Mouse (Mus musculus) ZHBTc4 (cell line): ENCODE measurements at regions not wholly inside any gene's neighbourhood (a gene's known extent, or its start where the extent isn't known, plus 50 kb on each side); places are given as distances from the start of the nearest gene placed in this dataset.

Experiments
- DNase-seq: peaks from one replicate; pipeline ENCODE4 v3.0.0-alpha.2; 2011; ENCODE audit warnings: low read depth, low spot score

- DNase-seq: no peak
These were observed 57.6 kb upstream of the Exoc6 start for GRCm38 (mm10) chr19:37492572-37492971.

- no peak for DNase-seq
These were observed 56.8 kb upstream of the Exoc6 start for GRCm38 (mm10) chr19:37493378-37493777.

- DNase-seq: no peak
These were observed 56.2 kb upstream of the Exoc6 start for GRCm38 (mm10) chr19:37493921-37494485.

GRCm38 (mm10) chr19:37494806-37495205 is 55.4 kb upstream of the Exoc6 start:
- DNase-seq: no peak

GRCm38 (mm10) chr19:37495319-37496270 is 54.6 kb upstream of the Exoc6 start:
- DNase-seq: peak; percentile 45

DNA sequence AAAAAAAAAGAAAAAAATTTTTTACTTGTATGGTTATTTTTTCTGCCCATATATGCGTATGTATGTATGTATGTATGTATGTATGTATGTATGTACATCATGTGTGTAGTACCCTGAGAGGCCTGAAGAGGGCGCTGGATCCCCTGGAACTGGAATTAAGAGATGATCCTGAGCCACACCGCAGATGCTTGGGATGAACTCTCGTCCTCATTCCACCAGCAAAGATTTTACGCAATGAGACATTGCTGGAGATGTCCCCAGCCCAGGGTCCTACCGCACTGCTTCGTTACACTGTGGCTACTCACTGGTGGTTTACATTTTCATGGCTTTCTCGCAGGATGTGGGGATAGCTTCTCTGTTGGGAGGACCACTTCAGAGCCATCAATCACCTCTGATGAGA is 53.5 kb upstream of the Exoc6 start:
- DNase-seq: peak; percentile 86

DNA sequence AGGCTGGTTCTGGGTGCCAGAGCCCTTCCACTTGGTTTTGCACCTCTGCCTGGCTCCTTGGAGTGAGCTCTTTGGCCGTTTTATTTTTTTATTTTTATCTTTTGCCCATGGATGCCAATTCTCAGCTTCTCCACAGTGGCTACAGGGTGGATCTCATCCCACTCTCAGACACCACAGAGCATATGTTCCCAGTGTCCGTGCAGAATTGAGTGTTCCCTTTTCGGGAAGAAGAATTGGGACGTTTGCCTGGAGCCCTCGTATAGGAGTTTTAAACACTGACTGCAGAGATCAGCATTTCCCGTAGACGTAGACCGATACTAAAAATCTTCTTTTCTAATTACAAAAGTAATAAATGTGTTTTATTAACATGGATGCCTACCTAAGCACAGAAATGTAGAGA is 53.1 kb upstream of the Exoc6 start:
- DNase-seq: no peak

DNA sequence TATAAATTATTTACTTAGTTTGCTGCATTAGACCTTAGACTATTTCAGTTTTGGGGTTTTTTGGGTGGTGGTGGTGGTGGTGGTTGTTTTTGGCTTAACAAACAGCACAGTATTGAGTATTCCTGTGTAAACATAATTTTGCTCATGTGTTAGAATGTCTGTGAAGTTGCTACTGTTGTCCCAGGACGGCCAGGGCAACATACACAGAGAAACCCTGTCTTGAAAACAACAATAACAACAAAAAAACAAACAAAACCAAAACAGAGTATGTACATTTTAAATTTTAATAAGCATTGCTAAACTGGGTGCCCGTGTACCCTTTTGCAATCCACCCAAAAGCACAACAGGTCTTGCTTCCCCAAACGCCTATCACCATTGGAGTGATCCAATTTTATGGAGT is 51.8 kb upstream of the Exoc6 start:
- no peak for DNase-seq
